Mouse (Mus musculus) erythroblast, embryonic 14.5 days (primary cell): Measurements from ENCODE around the gene Igf2bp3. TPM values are rescaled to one million over a fixed set of nuclear protein-coding genes. Genes with fewer than 3 reads are reported as not detected.
A peak's percentile ranks its signal among the peaks of the same experiment; 100 is the strongest.
"Not testable (repeated sequence)": the region's sequence is repeated elsewhere in the genome, so short reads cannot be mapped to it uniquely, and the experiment has no call there.

ENCODE experiments used
- H3K27me3 ChIP-seq: 2 replicates; pipeline ENCODE4 v1.6.1; 2012; ENCODE audit warnings: inconsistent platforms; ENCODE audit not compliant: control insufficient read depth
- H3K36me3 ChIP-seq: 2 replicates; pipeline ENCODE4 v1.6.1; 2012; ENCODE audit warnings: mild to moderate bottlenecking, inconsistent platforms; ENCODE audit not compliant: control insufficient read depth
- H3K4me1 ChIP-seq: 2 replicates; pipeline ENCODE4 v1.6.1; 2012; ENCODE audit warnings: inconsistent platforms; ENCODE audit not compliant: control insufficient read depth
- H3K4me3 ChIP-seq: replicated peaks from 2 replicates; pipeline ENCODE3; 2012; ENCODE audit warnings: moderate library complexity, mild to moderate bottlenecking, inconsistent platforms
- H3K9me3 ChIP-seq: 2 replicates; pipeline ENCODE4 v1.6.1; 2012; ENCODE audit warnings: low read length, inconsistent platforms, mixed read lengths; ENCODE audit not compliant: control insufficient read depth
- GATA1 ChIP-seq: IDR thresholded peaks from 2 replicates; pipeline ENCODE4 v1.6.1; 2012; ENCODE audit warnings: low read length, inconsistent platforms, mixed read lengths
- TAL1 ChIP-seq: IDR thresholded peaks from 3 replicates; pipeline ENCODE4 v1.6.1; 2012; ENCODE audit warnings: low read length, inconsistent platforms, mixed read lengths
- polyA plus RNA-seq: library from polyadenylated mRNA; stranded (reverse); fragments of >175 nt; gene quantifications from 2 replicates; pipeline ENCODE4 v1.2.3, GENCODE M21; 2012

Gene Igf2bp3
- polyA plus RNA-seq: 0.48 and 0.58 TPM in 2 replicates

DNA sequence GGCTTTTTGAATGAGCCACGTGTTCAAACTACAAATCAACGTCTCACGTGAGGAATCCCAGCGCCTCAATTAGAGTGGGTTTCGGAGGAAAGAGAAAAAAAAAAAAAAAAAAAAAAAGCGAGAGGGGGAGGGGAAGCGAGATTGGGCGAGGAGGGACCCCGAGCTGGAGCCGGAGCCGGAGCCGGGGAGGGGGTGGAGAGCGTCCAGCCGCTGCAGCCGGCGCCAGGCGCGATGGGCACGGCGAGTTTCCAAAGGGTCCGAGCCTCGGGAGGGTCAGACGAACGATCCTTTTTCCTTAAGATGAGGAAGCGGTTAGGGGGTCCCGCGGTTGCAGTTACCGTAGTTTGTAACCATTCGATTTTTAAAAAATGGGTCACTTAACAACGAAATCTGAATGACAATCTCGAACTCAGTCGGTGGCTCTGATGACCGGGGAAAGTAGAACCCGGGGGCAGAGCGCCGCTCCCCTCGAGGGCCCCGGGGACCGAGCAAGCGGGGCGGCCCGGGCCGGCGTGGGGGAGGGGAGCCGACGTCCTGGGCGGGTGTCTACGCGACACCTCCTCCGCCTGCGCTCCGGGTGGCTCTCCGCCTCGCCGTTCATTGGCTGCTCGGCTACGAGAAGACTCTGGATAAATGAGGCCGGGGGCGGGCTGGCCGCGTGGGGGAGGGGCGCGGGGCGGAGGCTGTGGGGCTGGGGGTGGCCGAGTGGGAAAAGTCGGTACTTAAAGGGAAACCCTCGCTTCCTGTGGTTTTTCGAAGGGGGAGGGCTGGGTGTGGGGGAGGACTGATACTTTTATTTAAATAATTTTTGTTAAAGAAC lies at the start of gene Igf2bp3:
Gene Igf2bp3, minus strand, starts transcription at position 30 of the 820 bp plus-strand sequence.
- Histone ChIP-seq H3K36me3 (no peaks in the 10 kb centered on the region), H3K9me3 (no peaks in the 10 kb centered on the region), H3K4me3 (peak within 1 kb of the TSS; percentile 68), H3K27me3 (peaks cover 12% of the 10 kb centered on the region), H3K4me1 (peaks cover 41% of the 10 kb centered on the region)
- TF ChIP-seq TAL1 (no peak), GATA1 (no peak)

DNA sequence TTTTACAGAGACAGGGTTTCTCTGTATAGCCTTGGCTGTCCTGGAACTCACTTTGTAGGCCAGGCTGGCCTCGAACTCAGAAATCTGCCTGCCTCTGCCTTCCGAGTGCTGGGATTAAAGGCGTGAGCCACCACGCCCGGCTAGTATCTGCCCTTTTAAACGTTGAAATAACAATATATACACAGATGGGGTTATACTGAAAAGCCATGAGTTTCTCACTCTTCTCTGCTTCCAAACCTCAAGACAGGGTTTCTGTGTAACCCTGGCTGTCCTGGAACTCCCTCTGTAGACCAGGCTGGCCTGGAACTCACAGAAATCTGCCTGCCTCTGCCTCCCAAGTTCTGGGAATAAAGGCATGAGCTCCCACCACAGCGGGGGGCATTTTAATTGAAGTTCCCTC lies 49.7 kb upstream of the Igf2bp3 start:
- H3K27me3 ChIP-seq, H3K9me3 ChIP-seq: not testable (repeated sequence)
- H3K36me3 ChIP-seq: peaks cover 15% of the 10 kb centered on the region
- peaks cover 33% of the 10 kb centered on the region for H3K4me1 ChIP-seq
- peak overlapping the region; percentile 100 for H3K4me3 ChIP-seq

DNA sequence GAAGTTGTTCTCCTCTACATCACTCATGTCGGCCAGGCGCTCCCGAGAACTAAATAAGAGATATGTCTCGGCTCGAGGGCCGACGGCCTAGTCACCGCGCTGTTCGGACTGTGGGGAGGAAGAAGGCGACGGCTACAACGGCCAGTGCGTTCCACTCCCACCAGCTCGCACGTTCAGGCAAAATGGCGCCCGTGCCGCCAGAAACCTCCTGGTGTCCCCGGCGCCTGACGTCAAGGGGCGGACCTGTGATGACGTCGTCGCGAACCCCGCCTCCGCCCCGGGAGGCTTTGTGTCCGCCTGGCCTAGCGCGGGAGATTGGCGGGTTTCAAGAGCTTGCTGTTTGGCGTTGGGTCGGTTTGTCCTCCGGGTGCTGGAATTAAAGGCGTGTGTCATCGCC lies 49.1 kb upstream of the Igf2bp3 start, which contains the start of gene Tra2a:
Gene Tra2a, minus strand, starts transcription at position 187 of the 397 bp plus-strand sequence.
- peaks cover 20% of the 10 kb centered on the region for H3K36me3 ChIP-seq
- H3K4me1 ChIP-seq: peaks cover 35% of the 10 kb centered on the region
- no peaks in the 10 kb centered on the region for H3K9me3 ChIP-seq
- H3K27me3 ChIP-seq: no peaks in the 10 kb centered on the region
- TF ChIP-seq GATA1: no peak
- no peak for TF ChIP-seq TAL1
- peak within 1 kb of the TSS; percentile 100 for H3K4me3 ChIP-seq

DNA sequence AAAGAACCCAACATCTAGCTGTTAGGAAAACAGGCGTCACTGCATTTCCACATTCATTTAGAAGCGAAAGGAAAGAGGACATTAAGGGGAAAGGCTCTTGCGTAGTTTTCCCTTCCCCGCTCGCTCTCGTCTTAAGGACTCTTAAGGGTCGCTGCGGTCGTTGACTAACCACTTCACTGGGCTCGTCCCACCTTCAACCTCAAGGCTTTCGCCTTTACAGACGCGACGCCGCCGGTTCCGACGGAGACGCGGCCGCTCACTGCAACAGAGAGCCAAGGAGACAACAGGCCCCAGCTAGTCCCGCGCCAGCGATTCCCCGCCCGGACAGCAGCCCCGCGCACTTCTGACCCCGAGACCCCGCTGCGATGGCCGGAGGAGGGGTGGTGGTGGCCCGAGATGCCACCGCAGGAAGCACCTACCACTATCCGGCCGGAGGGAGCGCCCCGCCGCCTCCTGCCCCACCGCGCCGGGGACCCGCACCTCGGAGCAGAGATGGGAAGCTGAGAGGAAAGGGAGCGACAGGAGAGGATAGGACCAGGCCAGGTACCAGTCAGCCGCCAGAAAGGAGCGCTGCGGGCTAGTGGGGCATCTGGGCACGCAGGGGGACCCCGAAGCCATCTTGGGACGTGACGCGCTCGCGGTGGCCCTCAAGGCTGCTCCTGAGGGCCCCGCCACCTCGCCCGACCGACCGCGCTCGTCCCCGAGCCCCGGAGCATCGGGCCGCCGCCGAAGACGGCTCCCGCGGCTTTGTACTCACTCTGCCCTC lies 48.5 kb upstream of the Igf2bp3 start:
- Histone ChIP-seq H3K27me3 (no peaks in the 10 kb centered on the region), H3K4me3 (peak overlapping the region; percentile 100), H3K9me3 (no peaks in the 10 kb centered on the region), H3K4me1 (peaks cover 35% of the 10 kb centered on the region), H3K36me3 (peaks cover 22% of the 10 kb centered on the region)
- no peak for TF ChIP-seq TAL1
- no peak for TF ChIP-seq GATA1

DNA sequence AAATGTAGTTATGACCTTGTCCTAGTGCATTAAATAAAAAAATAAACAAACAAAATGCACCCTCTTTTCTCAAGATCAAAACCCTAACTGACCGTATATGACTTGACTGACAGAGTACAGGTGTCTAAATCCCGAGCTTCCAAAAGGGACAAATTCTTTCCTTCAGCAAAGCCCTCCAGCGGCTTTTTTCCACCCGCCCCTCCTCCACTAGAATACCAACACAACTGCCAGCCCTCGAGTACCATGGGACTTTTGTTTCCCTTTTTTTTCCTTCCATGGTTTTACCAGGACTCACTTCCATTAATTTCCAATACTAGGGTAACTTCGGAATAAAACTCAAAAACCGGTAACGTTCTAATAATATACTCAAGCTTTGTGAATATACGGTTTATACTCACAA lies 47.7 kb upstream of the Igf2bp3 start:
- Histone ChIP-seq H3K36me3 (peaks cover 29% of the 10 kb centered on the region), H3K27me3 (no peaks in the 10 kb centered on the region), H3K9me3 (no peaks in the 10 kb centered on the region), H3K4me3 (peak overlapping the region; percentile 100), H3K4me1 (peaks cover 42% of the 10 kb centered on the region)
- TF ChIP-seq TAL1 (no peak), GATA1 (no peak)

DNA sequence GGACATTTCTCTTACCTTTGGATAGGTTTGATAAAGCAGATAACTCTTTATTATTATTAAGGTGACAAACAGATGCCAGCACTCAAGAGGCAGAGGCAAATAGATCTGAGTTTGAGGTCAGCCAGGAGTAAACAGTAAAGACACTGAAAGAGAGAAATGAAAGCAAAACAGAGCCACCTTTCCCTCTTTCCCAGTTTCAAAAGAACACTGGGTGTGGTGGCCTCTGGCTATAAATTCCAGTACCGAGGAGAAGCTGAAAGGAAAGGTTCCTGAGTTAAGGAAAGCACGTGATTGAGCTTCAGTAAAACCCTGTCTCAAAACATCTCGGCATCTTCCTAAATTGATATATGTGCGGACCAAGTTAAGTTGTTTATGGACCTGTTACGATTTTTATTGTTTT lies 45.0 kb upstream of the Igf2bp3 start:
- Histone ChIP-seq H3K9me3 (no peaks in the 10 kb centered on the region), H3K27me3 (no peaks in the 10 kb centered on the region), H3K4me3 (no peak overlapping the region), H3K36me3 (peaks cover 34% of the 10 kb centered on the region), H3K4me1 (peaks cover 44% of the 10 kb centered on the region)
- TF ChIP-seq TAL1 (no peak), GATA1 (no peak)

DNA sequence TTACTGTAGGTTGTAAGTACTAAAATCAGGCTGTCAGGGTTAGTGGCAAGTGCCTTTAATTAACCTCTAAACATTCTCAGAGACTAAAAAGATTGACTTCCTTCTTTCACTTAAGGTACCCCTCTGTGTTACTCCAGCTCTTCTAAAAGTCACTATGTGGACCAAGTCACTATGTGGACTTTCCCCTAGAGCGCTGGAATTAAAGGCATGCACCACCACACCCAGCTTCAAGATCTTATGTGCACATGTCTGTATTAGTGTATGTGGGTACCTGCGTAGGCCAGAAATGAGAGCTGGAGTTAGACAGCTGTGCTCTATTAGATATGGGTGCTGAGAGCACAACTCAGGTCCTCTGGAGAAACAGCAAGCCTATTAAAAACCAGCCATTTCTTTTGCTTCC lies 43.1 kb upstream of the Igf2bp3 start:
- Histone ChIP-seq H3K4me3 (no peak overlapping the region), H3K36me3 (peaks cover 37% of the 10 kb centered on the region), H3K27me3 (no peaks in the 10 kb centered on the region), H3K9me3 (no peaks in the 10 kb centered on the region), H3K4me1 (peaks cover 36% of the 10 kb centered on the region)
- TF ChIP-seq GATA1 (no peak), TAL1 (no peak)

DNA sequence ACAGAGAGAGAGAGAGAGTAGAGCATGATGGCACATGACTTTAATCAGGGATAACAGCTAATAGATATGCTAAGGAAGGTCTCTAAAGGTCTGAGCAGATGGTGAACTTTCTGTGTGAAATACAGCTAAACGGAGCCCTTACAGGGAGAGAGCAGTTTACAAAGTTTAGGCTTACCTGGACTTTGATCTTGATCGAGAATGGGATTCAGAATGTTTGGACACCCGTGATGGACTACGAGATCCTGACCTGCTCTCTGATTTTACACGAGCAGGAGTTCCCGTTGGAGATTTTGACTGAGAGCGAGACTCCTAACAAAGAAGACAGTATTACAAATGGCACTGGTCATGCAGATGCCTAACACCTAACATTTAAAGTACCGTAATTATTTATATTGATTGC lies 37.5 kb upstream of the Igf2bp3 start:
- peaks cover 62% of the 10 kb centered on the region for H3K36me3 ChIP-seq
- H3K9me3 ChIP-seq: no peaks in the 10 kb centered on the region
- TF ChIP-seq GATA1: no peak
- peaks cover 2% of the 10 kb centered on the region for H3K4me1 ChIP-seq
- H3K4me3 ChIP-seq: no peak overlapping the region
- H3K27me3 ChIP-seq: no peaks in the 10 kb centered on the region

DNA sequence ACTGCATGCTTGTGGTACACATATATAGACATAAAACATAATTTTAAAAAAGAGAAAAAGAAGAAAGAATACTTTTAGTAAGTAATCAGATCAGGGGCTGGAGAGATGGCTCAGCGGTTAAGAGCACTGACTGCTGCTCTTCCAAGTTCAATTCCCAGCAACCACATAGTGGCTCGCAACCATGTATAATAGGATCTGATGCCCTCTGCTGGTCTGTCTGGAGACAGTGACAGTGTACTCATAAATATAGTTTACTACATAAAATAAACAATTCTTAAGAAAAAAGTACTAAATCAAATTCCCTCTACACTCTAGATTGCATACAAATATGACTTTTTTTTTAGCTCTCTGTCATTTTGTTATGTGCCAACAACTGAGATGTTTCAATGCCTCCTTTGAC lies 36.4 kb upstream of the Igf2bp3 start:
- no peaks in the 10 kb centered on the region; the same call in 1 of the 2 replicates for H3K4me1 ChIP-seq
- H3K4me3 ChIP-seq: no peak overlapping the region
- peaks cover 67% of the 10 kb centered on the region for H3K36me3 ChIP-seq
- H3K9me3 ChIP-seq: no peaks in the 10 kb centered on the region
- no peaks in the 10 kb centered on the region for H3K27me3 ChIP-seq
- TF ChIP-seq GATA1 (no peak), TAL1 (no peak)
